Mouse (Mus musculus) activated CD4-positive, CD25-positive, alpha-beta regulatory T cell, adult 4 months (primary cell): Measurements from ENCODE around the gene Ptgdr2. TPM values are rescaled to one million over a fixed set of nuclear protein-coding genes. Genes with fewer than 3 reads are reported as not detected.

ENCODE experiments used
- ATAC-seq: one replicate; pipeline ENCODE4 v1.8.0; 2017
- polyA plus RNA-seq, 2 experiments: library from polyadenylated mRNA; unstranded; fragments of 100-300 nt; shearing (Covaris generic); gene quantifications; one replicate each; pipeline ENCODE4 v1.2.1; 2017

Ptgdr2 gene
- polyA plus RNA-seq, 2 experiments from 2014 or later = not detected

DNA sequence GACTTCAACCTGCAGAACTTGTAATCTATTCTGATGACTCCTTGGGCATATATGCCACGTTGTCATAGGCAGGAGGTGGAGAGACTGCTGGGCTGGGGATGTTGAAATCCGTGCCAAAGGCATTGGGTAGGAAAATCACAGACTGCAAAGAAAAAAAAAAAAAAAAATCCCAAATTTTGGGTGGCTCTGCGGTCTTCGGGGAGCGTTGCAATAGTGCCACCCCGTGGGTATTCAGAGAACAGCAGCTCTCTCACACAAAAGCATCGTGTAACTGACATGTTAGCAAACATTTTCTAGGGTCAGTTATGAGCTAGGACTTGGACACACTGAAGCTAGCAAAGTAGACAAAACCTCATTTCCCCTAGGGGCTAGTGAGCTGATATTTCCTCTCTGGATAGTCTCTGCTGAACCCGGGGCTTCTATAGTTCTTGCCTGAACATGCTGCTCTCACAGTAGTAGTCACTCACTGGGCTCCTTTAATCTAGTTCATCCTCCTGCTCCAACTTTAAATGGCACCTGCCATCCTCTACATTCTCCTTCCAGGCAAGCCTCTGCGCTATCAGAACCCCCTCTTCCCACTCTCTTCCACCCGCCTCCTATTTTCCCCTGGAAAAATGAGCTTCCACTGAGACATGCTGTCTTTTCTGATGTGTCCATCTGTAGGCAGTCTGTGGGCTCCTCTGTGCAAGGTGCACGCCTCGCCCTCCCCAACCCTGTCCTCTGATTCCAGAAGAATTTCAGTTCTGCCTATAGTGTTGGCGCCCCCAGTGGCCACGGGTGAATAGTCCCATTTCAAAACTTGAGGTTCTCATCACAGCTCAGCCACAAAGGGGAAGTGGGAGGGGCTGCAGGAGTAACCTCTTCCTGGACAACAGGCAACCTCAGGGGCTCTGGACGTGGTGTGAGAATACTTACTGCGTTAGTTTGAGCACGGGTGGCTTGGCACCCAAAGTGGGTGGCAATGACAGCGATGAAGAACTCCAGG lies 42.5 kb downstream of the Ptgdr2 start:
- peak; percentile 94 for ATAC-seq

DNA sequence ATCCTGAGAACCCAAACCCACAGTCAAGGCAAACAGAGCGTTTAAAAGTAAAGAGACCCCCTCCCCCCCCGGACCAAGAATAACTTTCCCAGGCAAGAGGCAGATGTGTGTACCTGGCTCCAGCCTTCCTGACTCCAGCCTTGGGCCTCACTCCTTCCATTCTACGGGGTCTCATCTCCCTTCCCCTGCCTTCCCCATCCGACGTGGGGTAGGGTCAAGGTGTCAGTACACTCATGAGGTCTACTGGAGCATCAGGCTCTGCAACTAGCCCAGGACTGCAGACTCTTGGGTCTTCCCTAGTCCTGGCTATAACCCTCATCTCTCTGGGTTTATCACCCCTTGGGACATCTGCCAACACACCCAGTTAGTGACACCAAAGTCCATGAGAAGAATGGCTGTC lies 43.2 kb downstream of the Ptgdr2 start:
- no peak for ATAC-seq

DNA sequence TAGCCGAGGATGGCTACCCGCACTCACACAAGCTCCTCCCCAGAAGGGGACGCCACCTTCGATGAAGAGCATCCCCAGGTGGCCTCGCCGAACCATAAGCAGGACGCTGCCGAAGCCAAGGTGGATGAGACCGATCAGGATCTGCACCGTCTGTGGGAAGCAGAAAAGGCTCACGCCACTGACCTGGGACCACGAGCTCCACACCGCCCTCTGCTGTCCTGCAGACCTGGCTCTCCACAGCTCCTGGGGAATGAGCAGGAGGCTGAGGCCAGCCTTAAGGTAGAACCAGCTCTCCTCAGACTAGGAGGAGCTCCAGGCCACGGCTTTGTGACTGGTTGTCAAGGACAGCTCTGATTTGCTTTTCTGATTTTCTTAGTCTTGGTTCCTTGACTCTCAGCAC lies 46.2 kb downstream of the Ptgdr2 start:
- ATAC-seq = no peak

- no peak for ATAC-seq
These were observed 47.6 kb downstream of the Ptgdr2 start for GRCm38 (mm10) chr19:10984551-10984950.

- ATAC-seq = no peak
These were observed 48.9 kb downstream of the Ptgdr2 start for GRCm38 (mm10) chr19:10985889-10986288.

DNA sequence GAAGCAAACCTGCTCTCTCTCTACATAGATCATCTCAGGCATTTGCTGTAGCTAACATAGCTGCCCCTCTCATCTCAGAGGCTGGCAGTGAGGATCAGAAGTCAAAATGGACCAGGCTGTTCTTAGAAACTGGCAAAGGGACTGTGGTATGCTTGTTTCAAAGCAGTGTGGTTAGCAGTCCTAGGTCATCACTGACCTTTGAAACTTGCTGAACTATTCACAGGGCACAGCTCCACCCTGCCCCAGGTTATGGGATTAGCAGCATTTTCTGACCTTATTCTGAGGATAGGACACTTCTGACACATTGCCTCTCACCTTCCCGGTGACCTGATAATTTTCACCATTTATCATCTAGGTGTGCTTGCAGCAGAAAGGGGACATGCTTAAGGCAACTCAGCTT lies 51.6 kb downstream of the Ptgdr2 start:
- ATAC-seq = no peak

GRCm38 (mm10) chr19:10990751-10991150 lies 53.8 kb downstream of the Ptgdr2 start:
- no peak for ATAC-seq

DNA sequence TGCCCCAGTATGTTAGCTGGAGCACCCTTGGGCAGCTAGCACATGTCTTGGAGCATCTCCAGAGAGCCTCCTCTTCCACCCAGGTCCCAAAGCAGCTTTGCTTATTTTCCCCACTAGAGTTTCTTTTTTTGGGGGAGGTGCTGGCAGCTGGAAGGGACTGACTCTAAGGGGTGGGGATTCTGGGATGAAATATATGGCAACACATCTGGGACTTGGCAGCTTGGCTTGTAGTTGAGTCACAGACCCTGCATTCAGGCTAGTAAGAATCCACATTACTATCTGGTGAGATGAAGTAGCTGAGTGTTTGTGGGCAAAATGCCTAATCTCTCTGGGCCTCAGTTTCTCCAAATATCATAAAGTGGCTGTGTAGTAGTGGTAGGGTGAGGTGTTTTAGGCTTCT lies 55.0 kb downstream of the Ptgdr2 start:
- no peak for ATAC-seq

Other genes starting within 250 kb of the Ptgdr2 start
- gene Vps37c, start 248.4 kb upstream of the Ptgdr2 start, polyA plus RNA-seq = 10 to 100 TPM; 11.1 to 13.2 TPM
- 100 to 1,000 TPM; 406 to 482 TPM for gene Cd5, start 198.2 kb upstream of the Ptgdr2 start, polyA plus RNA-seq
- gene Cd6, start 107.1 kb upstream of the Ptgdr2 start, polyA plus RNA-seq = 100 to 1,000 TPM; 365 to 512 TPM
- gene Slc15a3, start 97.4 kb upstream of the Ptgdr2 start, polyA plus RNA-seq = 1 to 10 TPM; 3.8 to 6.2 TPM
- gene Tmem132a, start 67.2 kb upstream of the Ptgdr2 start, polyA plus RNA-seq = under 1 TPM in 1 of 2 experiments, not detected in 1; 0.89 TPM
- 10 to 100 TPM; 59.2 to 65.4 TPM for gene Tmem109, start 55.2 kb upstream of the Ptgdr2 start, polyA plus RNA-seq
- 10 to 100 TPM; 11.7 to 29.4 TPM for gene Prpf19, start 41.9 kb upstream of the Ptgdr2 start, polyA plus RNA-seq
- not detected for gene Zp1, start 16.5 kb upstream of the Ptgdr2 start, polyA plus RNA-seq
- 10 to 100 TPM in 1 of 2 experiments, 1 to 10 TPM in 1; 7.9 to 11.1 TPM for gene Ccdc86, start 12.1 kb downstream of the Ptgdr2 start, polyA plus RNA-seq
- gene Ms4a10, start 37.5 kb downstream of the Ptgdr2 start, polyA plus RNA-seq = not detected
- gene Ms4a15, start 56.1 kb downstream of the Ptgdr2 start, polyA plus RNA-seq = under 1 TPM in 1 of 2 experiments, not detected in 1; 0.20 TPM
- gene Ms4a18, start 80.9 kb downstream of the Ptgdr2 start, polyA plus RNA-seq = not detected
- not detected for gene Ms4a8a, start 143.9 kb downstream of the Ptgdr2 start, polyA plus RNA-seq
- not detected for gene 1700017D01Rik, start 193.7 kb downstream of the Ptgdr2 start, polyA plus RNA-seq
- not detected for gene 1700025F22Rik, start 228.2 kb downstream of the Ptgdr2 start, polyA plus RNA-seq